Mouse (Mus musculus): ENCODE measurements at regions not wholly inside any gene's neighbourhood (a gene's known extent, or its start where the extent isn't known, plus 50 kb on each side); places are given as distances from the start of the nearest gene placed in this dataset.

DNA sequence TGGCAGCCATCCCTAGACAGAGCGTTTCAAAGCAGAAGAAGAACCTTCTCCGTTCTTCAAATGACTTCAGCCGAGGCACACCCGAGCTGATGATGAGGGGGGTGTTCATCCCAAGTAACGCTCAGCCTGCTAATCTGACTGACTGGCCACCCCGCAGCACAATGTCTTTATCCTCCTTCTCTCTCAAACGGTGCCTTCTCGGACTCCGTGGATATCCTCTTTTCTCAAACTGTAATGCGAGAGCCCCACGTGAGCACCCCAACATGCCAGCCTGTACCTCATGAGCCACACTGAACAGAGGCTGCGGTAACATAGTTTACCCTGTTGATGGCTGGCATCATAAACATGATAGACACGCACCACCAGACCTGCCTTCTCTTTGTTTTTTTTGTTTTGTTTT, 76.8 kb upstream of the Sox13 start:
- Histone ChIP-seq H3K9ac (no peak overlapping the region), H3K36me3 (ENCODE audit: insufficient read depth) (no peaks in the 10 kb centered on the region), H3K9me3 (ENCODE audit: low read length) (no peaks in the 10 kb centered on the region), H3K4me2 (ENCODE audit: low read depth) (no peak overlapping the region), H3K4me3 (ENCODE audit: low read depth, low read length) (no peak overlapping the region), H3K4me1 (ENCODE audit: insufficient read depth) (no peaks in the 10 kb centered on the region), H3K27ac (ENCODE audit: low read depth, low read length) (no peak overlapping the region), H3K27me3 (ENCODE audit: insufficient read depth, low read length) (no peaks in the 10 kb centered on the region)
- ATAC-seq = no peak
- WGBS = 33% methylated on average over 13 of the region's 13 CpGs
- no peak for TF ChIP-seq CTCF (IDR thresholded peaks at IDR 0.05; ENCODE audit: low read depth)
- DNase-seq = no peak

DNA sequence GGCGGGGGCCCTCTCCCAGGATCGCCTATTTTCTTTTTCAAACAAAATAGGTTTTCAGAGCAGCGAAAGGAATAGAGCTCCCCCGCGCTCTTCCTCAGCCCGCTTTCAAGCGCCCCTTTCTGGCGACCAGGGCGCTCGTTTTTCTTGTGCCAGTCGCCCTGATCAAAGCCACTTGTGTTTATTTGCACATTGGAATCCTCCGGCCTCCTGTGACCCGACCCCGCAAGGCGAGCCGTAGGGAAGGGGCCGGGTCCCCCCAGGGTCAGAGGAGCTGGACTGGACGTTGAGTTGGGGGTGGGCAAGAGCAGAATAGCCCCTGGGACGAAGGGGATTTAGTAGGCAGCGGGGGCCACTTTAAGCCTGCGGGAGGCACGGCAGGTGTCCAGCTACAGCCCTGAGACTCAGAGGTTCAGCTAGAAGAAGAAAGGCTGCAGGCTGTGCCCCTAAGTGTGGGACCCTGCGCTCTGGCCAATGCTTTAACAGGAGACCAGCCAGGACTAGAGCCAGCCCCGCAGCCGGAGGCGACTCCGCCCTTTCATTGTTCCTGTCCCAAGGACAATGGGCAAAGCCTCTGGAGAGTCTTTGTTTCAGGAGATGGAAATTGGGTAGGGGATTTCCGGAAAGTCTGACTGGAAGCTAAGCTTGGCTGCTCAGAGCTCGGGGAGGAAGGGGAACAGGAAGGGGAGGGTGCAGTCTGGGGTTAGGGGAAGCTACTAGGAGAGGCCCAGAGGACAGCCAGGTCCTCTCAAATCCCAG, 69.0 kb upstream of the Sox13 start:
- peak; percentile 20 for ATAC-seq
- H3K4me2 ChIP-seq (ENCODE audit: low read depth) = peak overlapping the region; percentile 73
- H3K9me3 ChIP-seq (ENCODE audit: low read length) = no peaks in the 10 kb centered on the region
- peak overlapping the region; percentile 93 for H3K27ac ChIP-seq (ENCODE audit: low read depth, low read length)
- H3K4me3 ChIP-seq (ENCODE audit: low read depth, low read length) = peak overlapping the region; percentile 32
- WGBS = 1% methylated on average over 29 of the region's 29 CpGs
- H3K36me3 ChIP-seq (ENCODE audit: insufficient read depth) = no peaks in the 10 kb centered on the region
- peak; percentile 57 for DNase-seq
- 0 out of 2 replicates have a peak, but pooled peaks have one; percentile 2 for TF ChIP-seq CTCF (IDR thresholded peaks at IDR 0.05; ENCODE audit: low read depth)
- no peaks in the 10 kb centered on the region for H3K27me3 ChIP-seq (ENCODE audit: insufficient read depth, low read length)
- H3K4me1 ChIP-seq (ENCODE audit: insufficient read depth) = peaks cover 21% of the 10 kb centered on the region
- H3K9ac ChIP-seq = peak overlapping the region; percentile 69

DNA sequence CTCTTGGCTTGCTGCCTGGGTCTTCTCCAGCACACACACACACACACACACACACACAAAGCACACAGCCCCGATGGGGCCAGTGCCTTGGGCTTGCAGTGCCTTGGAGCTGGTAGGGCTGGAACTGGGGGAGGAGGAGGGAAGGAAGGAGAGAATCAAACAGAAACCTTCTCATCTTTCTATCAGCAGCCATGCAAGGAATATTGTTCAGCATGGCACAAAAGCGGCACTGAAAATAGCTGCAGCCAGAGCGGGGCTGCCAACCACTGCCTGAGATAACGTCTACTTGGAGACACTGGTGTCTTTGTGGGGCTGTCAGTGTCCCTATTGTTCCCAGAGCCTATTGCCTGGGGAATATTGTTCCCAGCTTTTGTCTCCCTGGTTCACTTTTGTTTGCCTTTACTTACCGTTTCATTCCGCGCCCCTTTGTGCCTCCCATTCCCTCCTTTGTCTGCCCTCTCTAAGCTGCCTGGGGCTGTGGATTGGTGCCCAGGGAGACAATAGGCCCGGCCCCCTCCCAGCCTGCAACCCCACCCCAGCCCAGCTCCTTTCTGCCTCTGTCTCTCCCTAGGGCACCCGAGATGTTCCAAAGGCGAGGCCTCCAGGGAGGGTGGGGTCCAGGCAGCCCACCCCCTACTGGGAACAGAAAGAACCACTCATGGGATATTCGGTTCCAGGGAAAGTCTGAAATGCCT, 68.3 kb upstream of the Sox13 start:
- H3K4me1 ChIP-seq (ENCODE audit: insufficient read depth) = peaks cover 21% of the 10 kb centered on the region
- H3K27me3 ChIP-seq (ENCODE audit: insufficient read depth, low read length) = no peaks in the 10 kb centered on the region
- H3K36me3 ChIP-seq (ENCODE audit: insufficient read depth) = no peaks in the 10 kb centered on the region
- H3K27ac ChIP-seq (ENCODE audit: low read depth, low read length) = peak overlapping the region; percentile 93
- H3K4me3 ChIP-seq (ENCODE audit: low read depth, low read length) = peak overlapping the region; percentile 32
- peak; percentile 31; the same call in 1 of the 2 replicates for TF ChIP-seq CTCF (IDR thresholded peaks at IDR 0.05; ENCODE audit: low read depth)
- WGBS = 1% methylated on average over 11 of the region's 11 CpGs
- H3K9me3 ChIP-seq (ENCODE audit: low read length) = no peaks in the 10 kb centered on the region
- H3K9ac ChIP-seq = peak overlapping the region; percentile 69
- DNase-seq (peak; percentile 82), ATAC-seq (peak; percentile 93)
- H3K4me2 ChIP-seq (ENCODE audit: low read depth) = peak overlapping the region; percentile 73

DNA sequence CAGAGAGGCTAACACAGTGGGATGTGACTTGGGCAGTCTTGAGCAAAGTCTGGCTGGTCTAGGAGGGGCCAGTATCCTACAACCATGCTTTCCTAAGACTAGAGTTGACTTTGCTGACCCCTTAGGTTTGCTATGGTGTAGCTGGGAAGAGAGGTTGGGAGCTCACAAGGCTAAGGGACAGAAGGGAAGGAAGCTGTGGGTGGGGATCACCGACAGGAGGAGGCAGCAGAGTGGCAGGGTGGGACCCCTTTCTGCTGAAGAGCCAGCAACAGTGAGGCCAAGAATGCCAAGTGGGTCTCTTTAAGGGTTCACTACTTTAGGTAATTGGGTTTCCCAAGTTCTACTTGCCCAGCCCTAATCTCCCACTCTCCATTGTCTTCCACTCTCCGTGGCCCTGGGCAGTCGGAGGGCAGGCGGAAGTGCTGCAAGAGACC, 67.7 kb upstream of the Sox13 start:
- H3K9ac ChIP-seq = peak overlapping the region; percentile 69
- H3K4me3 ChIP-seq (ENCODE audit: low read depth, low read length) = no peak overlapping the region
- peaks cover 21% of the 10 kb centered on the region for H3K4me1 ChIP-seq (ENCODE audit: insufficient read depth)
- peak overlapping the region; percentile 73 for H3K4me2 ChIP-seq (ENCODE audit: low read depth)
- ATAC-seq = no peak
- 10% methylated on average over 4 of the region's 4 CpGs for WGBS
- no peaks in the 10 kb centered on the region for H3K9me3 ChIP-seq (ENCODE audit: low read length)
- DNase-seq = no peak
- no peaks in the 10 kb centered on the region for H3K36me3 ChIP-seq (ENCODE audit: insufficient read depth)
- TF ChIP-seq CTCF (IDR thresholded peaks at IDR 0.05; ENCODE audit: low read depth) = peak; percentile 20; the same call in 1 of the 2 replicates
- H3K27ac ChIP-seq (ENCODE audit: low read depth, low read length) = peak overlapping the region; percentile 93
- no peaks in the 10 kb centered on the region for H3K27me3 ChIP-seq (ENCODE audit: insufficient read depth, low read length)

DNA sequence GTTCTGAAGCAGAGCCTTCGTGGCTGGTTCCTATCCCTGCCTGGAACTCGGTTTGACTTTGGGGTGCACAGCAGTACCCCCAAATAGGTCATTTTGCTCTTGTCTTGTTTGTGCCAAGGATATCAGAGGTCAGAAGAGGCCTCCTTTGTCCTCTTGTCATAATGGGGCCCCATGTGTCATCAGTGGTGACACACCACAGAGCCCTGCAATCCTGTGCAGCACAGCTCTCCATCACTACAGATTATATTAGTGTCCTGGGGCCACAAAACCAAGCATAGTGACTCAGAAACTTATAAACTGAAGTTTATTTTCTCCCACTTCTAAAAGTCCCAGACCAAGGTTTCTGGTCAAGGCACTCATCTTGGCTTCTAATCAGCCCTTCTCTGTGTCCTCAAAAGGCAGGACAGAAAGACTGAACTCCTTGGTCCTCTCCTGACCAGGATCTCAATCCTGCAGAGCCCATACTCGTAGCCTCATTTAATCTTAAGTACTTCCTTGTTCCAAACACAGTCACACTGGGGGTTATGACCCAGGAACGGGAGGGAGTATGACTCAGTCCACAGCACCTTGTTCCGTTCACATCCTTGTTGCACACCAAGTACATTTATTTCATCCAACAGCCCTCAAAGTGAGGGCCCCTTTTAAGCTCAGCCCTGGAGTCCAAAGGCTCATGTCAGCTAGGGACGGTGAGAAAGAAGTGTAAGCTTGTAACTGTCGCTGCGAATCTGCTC, 63.2 kb upstream of the Sox13 start:
- 85% methylated on average over 8 of the region's 8 CpGs for WGBS
- DNase-seq (no peak), ATAC-seq (no peak)
- no peaks in the 10 kb centered on the region for H3K27me3 ChIP-seq (ENCODE audit: insufficient read depth, low read length)
- H3K4me3 ChIP-seq (ENCODE audit: low read depth, low read length) = no peak overlapping the region
- H3K27ac ChIP-seq (ENCODE audit: low read depth, low read length) = no peak overlapping the region
- no peak for TF ChIP-seq CTCF (IDR thresholded peaks at IDR 0.05; ENCODE audit: low read depth)
- no peaks in the 10 kb centered on the region for H3K36me3 ChIP-seq (ENCODE audit: insufficient read depth)
- no peak overlapping the region for H3K4me2 ChIP-seq (ENCODE audit: low read depth)
- H3K4me1 ChIP-seq (ENCODE audit: insufficient read depth) = peaks cover 10% of the 10 kb centered on the region
- no peaks in the 10 kb centered on the region for H3K9me3 ChIP-seq (ENCODE audit: low read length)
- no peak overlapping the region for H3K9ac ChIP-seq

DNA sequence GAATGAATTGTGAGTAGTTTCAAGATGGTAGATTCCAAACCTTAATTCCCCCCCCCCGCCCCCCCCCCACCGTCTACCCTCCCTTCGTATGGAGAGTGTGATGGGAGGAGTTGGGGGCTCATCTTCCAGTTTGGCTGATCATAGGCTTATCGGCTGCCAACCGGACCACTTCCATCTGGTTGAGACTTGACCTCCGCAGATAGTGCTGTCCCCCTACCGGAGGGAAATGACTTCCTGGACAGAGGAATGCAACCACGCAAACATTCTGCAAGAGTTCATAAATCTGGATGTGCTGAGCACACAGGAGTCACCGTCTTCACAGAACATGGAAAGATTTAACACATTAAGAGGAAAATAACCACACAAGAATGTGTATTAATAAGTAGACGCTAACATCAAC, 62.2 kb upstream of the Sox13 start:
- no peaks in the 10 kb centered on the region for H3K36me3 ChIP-seq (ENCODE audit: insufficient read depth)
- DNase-seq = no peak
- ATAC-seq = no peak
- 74% methylated on average over 10 of the region's 10 CpGs for WGBS
- no peak overlapping the region for H3K9ac ChIP-seq
- no peak for TF ChIP-seq CTCF (IDR thresholded peaks at IDR 0.05; ENCODE audit: low read depth)
- no peaks in the 10 kb centered on the region for H3K27me3 ChIP-seq (ENCODE audit: insufficient read depth, low read length)
- H3K4me1 ChIP-seq (ENCODE audit: insufficient read depth) = no peaks in the 10 kb centered on the region
- no peaks in the 10 kb centered on the region for H3K9me3 ChIP-seq (ENCODE audit: low read length)
- H3K4me2 ChIP-seq (ENCODE audit: low read depth) = no peak overlapping the region
- H3K4me3 ChIP-seq (ENCODE audit: low read depth, low read length) = no peak overlapping the region
- no peak overlapping the region for H3K27ac ChIP-seq (ENCODE audit: low read depth, low read length)
